Mouse (Mus musculus): Measurements from ENCODE around the gene Vps39. TPM values are rescaled to one million over a fixed set of nuclear protein-coding genes. Genes with fewer than 3 reads are reported as not detected.

The Vps39 gene
- 36.1 and 48.1 TPM in 2 replicates for polyA plus RNA-seq (2012; rRNA removed)
- polyA plus RNA-seq (2014; fragmentation: Nextera tagmentation; extraction: Ambion mirVana), result 26.1 and 29.3 TPM in 2 replicates

DNA sequence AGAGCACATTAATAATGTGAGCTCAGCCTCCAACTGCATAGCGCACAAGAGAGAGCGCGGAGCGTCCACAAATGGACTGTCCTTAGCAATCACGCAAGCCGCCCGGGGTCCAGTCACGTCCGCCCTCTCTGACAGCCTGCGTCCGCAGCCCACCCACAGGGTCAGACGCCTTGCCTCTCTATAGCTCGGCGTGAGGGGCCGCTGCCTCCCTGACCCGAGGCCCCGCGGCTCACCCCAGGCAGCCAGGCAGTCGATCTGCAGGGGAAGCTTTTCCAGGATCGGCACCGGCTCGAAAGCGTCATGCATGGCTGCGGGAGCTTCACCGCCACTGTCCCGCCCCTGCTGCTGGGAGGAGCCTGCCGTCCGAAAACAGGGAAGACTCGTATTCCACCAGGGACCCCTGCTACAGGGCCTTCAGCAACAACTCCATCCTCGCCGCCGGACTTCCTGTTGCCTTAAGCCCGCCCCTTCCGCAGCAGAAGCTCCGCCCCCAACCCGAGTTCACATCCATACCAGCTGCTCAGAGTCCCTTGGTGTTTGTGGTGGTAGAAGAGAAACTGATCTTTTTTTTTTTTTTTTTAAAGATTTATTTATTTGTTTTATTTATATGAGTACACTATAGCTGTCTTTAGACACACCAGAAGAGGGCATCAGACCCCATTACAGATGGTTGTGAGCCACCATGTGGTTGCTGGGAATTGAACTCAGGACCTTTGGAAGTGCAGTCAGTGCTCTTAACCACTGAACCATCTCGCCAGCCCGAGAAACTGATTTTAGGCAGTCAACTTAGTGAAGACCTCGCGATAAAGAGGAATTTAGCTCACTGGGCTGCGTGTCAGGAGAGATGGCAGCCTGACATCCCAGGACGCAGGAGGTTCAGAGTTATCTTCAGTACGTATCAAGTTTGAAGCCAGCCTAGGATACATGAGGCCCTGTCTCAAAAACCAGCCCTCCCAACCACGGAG, at the start of gene Vps39:
Gene Vps39 (minus strand): TSS at position 456 of the 965 bp plus-strand sequence.
- H3K27ac ChIP-seq (replicated peaks; ENCODE audit: low read depth, low read length), result 0 out of 2 replicates have a peak within 1 kb of the TSS, but pooled peaks have one; percentile 28
- H3K4me2 ChIP-seq (replicated peaks; ENCODE audit: low read depth, low read length, severe bottlenecking), result peak within 1 kb of the TSS; percentile 64
- WGBS, result 15% methylated on average over 37 of the region's 44 CpGs
- DNase-seq (ENCODE audit: low spot score), result peak; percentile 94
- no peaks in the 10 kb centered on the region for H3K9me3 ChIP-seq (ENCODE audit: control insufficient read depth, low read length)
- H3K9ac ChIP-seq (ENCODE audit: low read depth, low read length, severe bottlenecking), result peak within 1 kb of the TSS; percentile 82
- no peaks in the 10 kb centered on the region for H3K27me3 ChIP-seq (ENCODE audit: control insufficient read depth, insufficient read depth, low read length)
- TF ChIP-seq POLR2A (IDR thresholded peaks at IDR 0.05; ENCODE audit: borderline replicate concordance, extremely low read depth, insufficient read depth, insufficient read length), result no peak
- peak; percentile 95 for ATAC-seq (ENCODE audit: low FRiP score, low read depth)
- peak within 1 kb of the TSS; percentile 90 for H3K4me3 ChIP-seq (replicated peaks; ENCODE audit: low read length)
- H3K36me3 ChIP-seq (ENCODE audit: control insufficient read depth, insufficient read depth, low read length), result peaks cover 46% of the 10 kb centered on the region
- H3K4me1 ChIP-seq (ENCODE audit: control insufficient read depth, insufficient read depth, low read length), result peaks cover 4% of the 10 kb centered on the region

DNA sequence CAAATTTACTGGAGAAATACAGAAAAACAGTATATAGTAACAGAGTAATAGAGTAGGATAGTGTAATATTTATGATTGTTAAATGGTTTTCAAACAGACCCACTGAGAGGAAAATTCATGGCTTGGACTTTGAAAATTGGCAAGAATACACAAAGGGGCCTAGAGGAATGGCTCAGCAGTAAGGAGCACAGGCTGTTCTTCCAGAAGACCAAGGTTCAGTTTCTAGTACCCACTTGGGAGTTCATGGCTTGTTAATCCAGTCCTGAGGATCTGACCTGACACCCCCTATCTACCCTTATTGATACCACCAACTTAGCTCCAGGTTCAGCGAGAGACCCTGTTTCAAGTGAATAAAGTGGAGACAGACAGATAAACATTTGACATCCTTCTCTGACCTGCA, 45.0 kb upstream of the Vps39 start:
- peaks cover 7% of the 10 kb centered on the region for H3K4me1 ChIP-seq (ENCODE audit: control insufficient read depth, insufficient read depth, low read length)
- H3K9me3 ChIP-seq (ENCODE audit: control insufficient read depth, low read length), result no peaks in the 10 kb centered on the region
- WGBS, result 90% methylated on average over 1 of the region's 1 CpGs
- no peak for TF ChIP-seq POLR2A (IDR thresholded peaks at IDR 0.05; ENCODE audit: borderline replicate concordance, extremely low read depth, insufficient read depth, insufficient read length)
- no peak overlapping the region for H3K9ac ChIP-seq (ENCODE audit: low read depth, low read length, severe bottlenecking)
- peaks cover 47% of the 10 kb centered on the region for H3K36me3 ChIP-seq (ENCODE audit: control insufficient read depth, insufficient read depth, low read length)
- DNase-seq (ENCODE audit: low spot score) (no peak), ATAC-seq (ENCODE audit: low FRiP score, low read depth) (no peak)
- H3K27me3 ChIP-seq (ENCODE audit: control insufficient read depth, insufficient read depth, low read length), result no peaks in the 10 kb centered on the region
- no peak overlapping the region for H3K4me2 ChIP-seq (replicated peaks; ENCODE audit: low read depth, low read length, severe bottlenecking)
- no peak overlapping the region for H3K27ac ChIP-seq (replicated peaks; ENCODE audit: low read depth, low read length)
- no peak overlapping the region for H3K4me3 ChIP-seq (replicated peaks; ENCODE audit: low read length)

GRCm38 (mm10) chr2:120392406-120392805, 39.5 kb upstream of the Vps39 start:
- Histone ChIP-seq H3K9me3 (ENCODE audit: control insufficient read depth, low read length) (no peaks in the 10 kb centered on the region), H3K9ac (ENCODE audit: low read depth, low read length, severe bottlenecking) (no peak overlapping the region), H3K27me3 (ENCODE audit: control insufficient read depth, insufficient read depth, low read length) (no peaks in the 10 kb centered on the region), H3K4me3 (replicated peaks; ENCODE audit: low read length) (no peak overlapping the region), H3K27ac (replicated peaks; ENCODE audit: low read depth, low read length) (no peak overlapping the region), H3K36me3 (ENCODE audit: control insufficient read depth, insufficient read depth, low read length) (peaks cover 71% of the 10 kb centered on the region), H3K4me1 (ENCODE audit: control insufficient read depth, insufficient read depth, low read length) (no peaks in the 10 kb centered on the region), H3K4me2 (replicated peaks; ENCODE audit: low read depth, low read length, severe bottlenecking) (no peak overlapping the region)
- TF ChIP-seq POLR2A (IDR thresholded peaks at IDR 0.05; ENCODE audit: borderline replicate concordance, extremely low read depth, insufficient read depth, insufficient read length), result no peak
- ATAC-seq (ENCODE audit: low FRiP score, low read depth) (no peak), DNase-seq (ENCODE audit: low spot score) (no peak)

DNA sequence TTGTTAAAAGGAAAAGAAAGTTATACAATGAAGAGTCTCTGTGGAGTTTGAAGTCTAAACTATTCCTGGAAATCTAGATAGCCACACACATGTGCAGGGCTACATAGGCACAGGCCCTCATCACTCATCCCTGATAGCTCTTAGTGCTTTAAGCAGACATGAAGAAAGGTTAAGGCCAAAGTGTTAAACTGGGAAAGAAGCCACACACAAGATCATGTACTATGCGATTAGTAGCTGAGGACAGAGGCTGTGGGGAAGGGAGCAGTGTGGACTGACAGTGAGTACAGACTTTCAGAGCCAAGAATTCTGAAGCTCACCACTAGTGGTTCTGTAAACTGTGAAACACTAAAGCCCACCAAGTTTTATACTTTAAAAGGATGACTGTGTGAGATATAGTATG, 38.0 kb upstream of the Vps39 start:
- Histone ChIP-seq H3K27ac (replicated peaks; ENCODE audit: low read depth, low read length) (no peak overlapping the region), H3K4me2 (replicated peaks; ENCODE audit: low read depth, low read length, severe bottlenecking) (no peak overlapping the region), H3K9me3 (ENCODE audit: control insufficient read depth, low read length) (no peaks in the 10 kb centered on the region), H3K4me1 (ENCODE audit: control insufficient read depth, insufficient read depth, low read length) (no peaks in the 10 kb centered on the region), H3K36me3 (ENCODE audit: control insufficient read depth, insufficient read depth, low read length) (peaks cover 58% of the 10 kb centered on the region), H3K4me3 (replicated peaks; ENCODE audit: low read length) (no peak overlapping the region), H3K27me3 (ENCODE audit: control insufficient read depth, insufficient read depth, low read length) (no peaks in the 10 kb centered on the region), H3K9ac (ENCODE audit: low read depth, low read length, severe bottlenecking) (no peak overlapping the region)
- WGBS, result 100% methylated on average over 1 of the region's 1 CpGs
- no peak for TF ChIP-seq POLR2A (IDR thresholded peaks at IDR 0.05; ENCODE audit: borderline replicate concordance, extremely low read depth, insufficient read depth, insufficient read length)
- DNase-seq (ENCODE audit: low spot score) (no peak), ATAC-seq (ENCODE audit: low FRiP score, low read depth) (no peak)

GRCm38 (mm10) chr2:120389376-120389775, 36.4 kb upstream of the Vps39 start:
- WGBS, result 88% methylated on average over 3 of the region's 3 CpGs
- peaks cover 55% of the 10 kb centered on the region for H3K36me3 ChIP-seq (ENCODE audit: control insufficient read depth, insufficient read depth, low read length)

More at GRCm38 (mm10) chr2:120389376-120389775, 36.4 kb upstream of the Vps39 start:
- TF ChIP-seq POLR2A (IDR thresholded peaks at IDR 0.05; ENCODE audit: borderline replicate concordance, extremely low read depth, insufficient read depth, insufficient read length), result no peak
- Histone ChIP-seq H3K4me3 (replicated peaks; ENCODE audit: low read length) (no peak overlapping the region), H3K4me2 (replicated peaks; ENCODE audit: low read depth, low read length, severe bottlenecking) (no peak overlapping the region), H3K9ac (ENCODE audit: low read depth, low read length, severe bottlenecking) (no peak overlapping the region), H3K4me1 (ENCODE audit: control insufficient read depth, insufficient read depth, low read length) (no peaks in the 10 kb centered on the region), H3K9me3 (ENCODE audit: control insufficient read depth, low read length) (no peaks in the 10 kb centered on the region), H3K27me3 (ENCODE audit: control insufficient read depth, insufficient read depth, low read length) (no peaks in the 10 kb centered on the region), H3K27ac (replicated peaks; ENCODE audit: low read depth, low read length) (no peak overlapping the region)
- no peak for DNase-seq (ENCODE audit: low spot score)
- ATAC-seq (ENCODE audit: low FRiP score, low read depth), result no peak
